Comparison of ENCODE assay signal across 8 mouse cellular contexts in genomic region chr15:99725341-99726155, GRCm38 (mm10). TPM values are rescaled to one million over a fixed set of nuclear protein-coding genes. Genes with fewer than 3 reads are reported as not detected.
DNase-seq lines count a peak whose midpoint lies in the region; ATAC-seq lines count a peak whose summit lies in the region.

Gene Cox14 (plus strand): TSS chr15:99725618.

- ATAC-seq in inflammation-experienced regulatory T-cells, adult 6 months = peak; percentile 90
- ATAC-seq in megakaryocyte-erythroid progenitor cell, adult 5-6 weeks (replicated peaks; ENCODE audit: low FRiP score, low TSS enrichment, poor library complexity, severe bottlenecking) = peak; percentile 83

- intact Hi-C loops in gastrocnemius, postnatal 14 days (cut with DNase I; ENCODE audit: low total_unique reads) = loop anchor here (5.0 to 10.0 kb wide), 2 partner anchors 52 to 179 kb away; no protein-coding TSS in a partner anchor
- intact Hi-C loops in left cerebral cortex, postnatal 10 days (cut with DNase I) = loop anchor here (5.0 to 10.0 kb wide), 2 partner anchors 47 to 179 kb away; partner anchors contain the start of gene Cers5

- DNase-seq in adrenal gland, adult (ENCODE audit: inconsistent age in 2 of 2, low spot score in 1 of 2) = peak; percentile 96 to 99
- peak; percentile 99 for DNase-seq in embryo, embryonic 10.5 days (ENCODE audit: low spot score)
- DNase-seq in gastrocnemius, postnatal 14 days = peak; percentile 93
- DNase-seq in left cerebral cortex, postnatal 10 days (ENCODE audit: extremely low spot score in 1 of 2, low spot score in 2 of 2) = peak; percentile 95 to 97
- DNase-seq in right cerebral cortex, postnatal 25 days = peak; percentile 92
- peak; percentile 89 to 92 for DNase-seq in urinary bladder, postnatal 4 days (ENCODE audit: low spot score in 2 of 2)

RNA-seq across cellular contexts. Expression of gene Cox14, which starts in this region (rescaled TPM):
- total RNA-seq in gastrocnemius, postnatal 14 days (2021) = 100 to 1,000 TPM; 182 TPM
- polyA plus RNA-seq in inflammation-experienced regulatory T-cells, adult 6 months (2017; shearing (Covaris generic)) = 100 to 1,000 TPM; 133 to 168 (median 166) TPM
- total RNA-seq in left cerebral cortex, postnatal 10 days (2021) = 10 to 100 TPM; 96.8 to 99.0 TPM
- total RNA-seq in megakaryocyte-erythroid progenitor cell, adult 5-6 weeks (2014; fragmentation: Nextera tagmentation) = 60.9 and 68.1 TPM in 2 replicates
- 17.2 and 30.4 TPM in 2 replicates for total RNA-seq in megakaryocyte-erythroid progenitor cell, adult 5-6 weeks (2017)

Comparison
In these comparisons a context has a peak if more than half of its experiments do, and no peak if none do; other contexts are left out.
1. Peak in every context shown above with its lines: DNase-seq and ATAC-seq.